ENCODE assay signal across 8 mouse cellular contexts in genomic region chr19:57610476-57611261, GRCm38 (mm10). TPM values are rescaled to one million over a fixed set of nuclear protein-coding genes. Genes with fewer than 3 reads are reported as not detected.
A peak's percentile ranks its signal among the peaks of the same experiment; 100 is the strongest.
DNase-seq lines count a peak whose midpoint lies in the region; ATAC-seq and TF ChIP-seq lines count a peak whose summit lies in the region.

TSS of gene Atrnl1 (plus strand) at chr19:57611034.

- intact Hi-C loops in gastrocnemius, adult 2 months (cut with DNase I), result no loop called here
- intact Hi-C loops in left cerebral cortex, postnatal 10 days (cut with DNase I), result loop anchor here (5.0 to 10.0 kb wide), 3 partner anchors 123 to 236 kb away; no protein-coding TSS in a partner anchor

- no peaks in the 10 kb centered on the region for H3K4me1 ChIP-seq in hindbrain, postnatal 0 days (ENCODE audit: insufficient read depth, low read length)

- H3K36me3 ChIP-seq in hindbrain, postnatal 0 days (ENCODE audit: insufficient read depth, low read length), result no peaks in the 10 kb centered on the region

- H3K9me3 ChIP-seq in hindbrain, postnatal 0 days (ENCODE audit: low read length), result no peaks in the 10 kb centered on the region

- 1% methylated on average over 79 of the region's 103 CpGs for WGBS in hindbrain, postnatal 0 days

- H3K4me3 ChIP-seq in gastrocnemius, adult 2 months, result peak within 1 kb of the TSS; percentile 98
- H3K4me3 ChIP-seq in hindbrain, postnatal 0 days (ENCODE audit: low read length), result peak within 1 kb of the TSS; percentile 90

- H3K4me2 ChIP-seq in hindbrain, postnatal 0 days (ENCODE audit: low read depth, low read length), result peak within 1 kb of the TSS; percentile 99

- H3K27ac ChIP-seq in gastrocnemius, adult 2 months, result peak within 1 kb of the TSS; percentile 99
- H3K27ac ChIP-seq in hindbrain, postnatal 0 days, result peak within 1 kb of the TSS; percentile 97

- no peak for TF ChIP-seq CTCF in gastrocnemius, adult 2 months (IDR thresholded peaks at IDR 0.05)
- no peak for TF ChIP-seq CTCF in hindbrain, postnatal 0 days (IDR thresholded peaks at IDR 0.05; ENCODE audit: low read depth)

- peak; percentile 93 for DNase-seq in gastrocnemius, adult 2 months
- DNase-seq in hindbrain, postnatal 0 days (ENCODE audit: low spot score), result peak; percentile 96
- DNase-seq in left cerebral cortex, postnatal 10 days (ENCODE audit: extremely low spot score in 1 of 2, low spot score in 2 of 2), result peak; percentile 80 to 93
- peak; percentile 91 to 92 for DNase-seq in right cerebral cortex, postnatal 10 days (ENCODE audit: low spot score in 2 of 2)
- DNase-seq in urinary bladder, postnatal 14 days (ENCODE audit: low spot score), result peak; percentile 87

- H3K9ac ChIP-seq in hindbrain, postnatal 0 days (replicated peaks; ENCODE audit: low read length), result peak within 1 kb of the TSS; percentile 85

- H3K27me3 ChIP-seq in hindbrain, postnatal 0 days (ENCODE audit: insufficient read depth, low read length), result no peaks in the 10 kb centered on the region

- peak; percentile 58 for ATAC-seq in activated CD4-positive, CD25-positive, alpha-beta regulatory T cell, adult 4 months
- ATAC-seq in common myeloid progenitor, adult 5-6 weeks (replicated peaks; ENCODE audit: low read depth, poor library complexity, severe bottlenecking), result peak; percentile 67
- ATAC-seq in hindbrain, postnatal 0 days, result peak; percentile 95
- peak; percentile 63 for ATAC-seq in megakaryocyte progenitor cell, adult 5-6 weeks (replicated peaks; ENCODE audit: poor library complexity)

RNA-seq across cellular contexts. Expression of gene Atrnl1, which starts in this region (rescaled TPM):
- polyA plus RNA-seq in activated CD4-positive, CD25-positive, alpha-beta regulatory T cell, adult 4 months (2017; shearing (Covaris generic)), result under 1 TPM; 0.13 to 0.33 TPM
- 4.9 and 6.6 TPM in 2 replicates for total RNA-seq in common myeloid progenitor, adult 5-6 weeks (2017)
- total RNA-seq in gastrocnemius, adult 2 months (2021), result 1 to 10 TPM; 7.1 to 8.0 TPM
- total RNA-seq in hindbrain, postnatal 0 days (2014; rRNA removed), result 46.0 and 51.5 TPM in 2 replicates
- 3.7 and 4.4 TPM in 2 replicates for polyA plus RNA-seq in hindbrain, postnatal 0 days (2015; fragmentation: Nextera tagmentation; extraction: Ambion mirVana)
- 100 to 1,000 TPM; 110 to 113 TPM for total RNA-seq in left cerebral cortex, postnatal 10 days (2021)
- total RNA-seq in megakaryocyte progenitor cell, adult 5-6 weeks (2015), result 10.8 and 11.7 TPM in 2 replicates
- 13.6 and 15.1 TPM in 2 replicates for total RNA-seq in megakaryocyte progenitor cell, adult 5-6 weeks (2017)

Comparison
In these comparisons a context has a peak if more than half of its experiments do, and no peak if none do; other contexts are left out.
1. Peak in every context shown above with its lines: DNase-seq, ATAC-seq, H3K4me3 ChIP-seq and H3K27ac ChIP-seq.
2. Peak in ATAC-seq in activated CD4-positive, CD25-positive, alpha-beta regulatory T cell, adult 4 months; RNA of the gene not detected or under 1 TPM.